In genomic region chr16:14056734-14057133, GRCm38 (mm10) we compare ENCODE assay signal across 24 mouse cellular contexts.
A peak's percentile ranks its signal among the peaks of the same experiment; 100 is the strongest.
DNase-seq lines count a peak whose midpoint lies in the region; ATAC-seq lines count a peak whose summit lies in the region.
"Had no signal": no experiment of that assay in that cellular context is flagged by ENCODE, and none has a peak within 500 bp of the region (broad histone marks: within the 10 kb centered on the region; RNA-seq: fewer than 3 reads in every experiment).

No protein-coding gene starts in this region.

- no peak overlapping the region for H3K4me3 ChIP-seq in forebrain, embryonic 10.5 days
- no peak overlapping the region for H3K4me3 ChIP-seq in forebrain, embryonic 14.5 days (ENCODE audit: low read depth, low read length)
- H3K4me3 ChIP-seq: embryonic facial prominence, embryonic 10.5 days; embryonic facial prominence, embryonic 13.5 days; erythroblast, embryonic 14.5 days; forebrain, embryonic 13.5 days; hindbrain, embryonic 12.5 days; hindbrain, embryonic 15.5 days had no signal

- no peaks in the 10 kb centered on the region for H3K36me3 ChIP-seq in forebrain, embryonic 10.5 days (replicated peaks)
- H3K36me3 ChIP-seq in forebrain, embryonic 14.5 days (ENCODE audit: control insufficient read depth, insufficient read depth, low read length): 0 out of 2 replicates have a peak, but pooled peaks cover 3% of the 10 kb centered on the region
- H3K36me3 ChIP-seq: embryonic facial prominence, embryonic 10.5 days; embryonic facial prominence, embryonic 13.5 days; hindbrain, embryonic 12.5 days; hindbrain, embryonic 15.5 days had no signal

- intact Hi-C loops in left cerebral cortex, postnatal 36 days (cut with DNase I): no loop called here

- no peak for ATAC-seq in forebrain, embryonic 14.5 days
- ATAC-seq: activated CD4-positive, CD25-positive, alpha-beta regulatory T cell, adult 4 months; forebrain, embryonic 13.5 days; forebrain, postnatal 0 days had no signal

- H3K4me1 ChIP-seq in forebrain, embryonic 10.5 days: peaks cover 44% of the 10 kb centered on the region
- peaks cover 11% of the 10 kb centered on the region; the same call in 1 of the 2 replicates for H3K4me1 ChIP-seq in forebrain, embryonic 14.5 days (ENCODE audit: control insufficient read depth, insufficient read depth, low read length)
- H3K4me1 ChIP-seq: embryonic facial prominence, embryonic 13.5 days; hindbrain, embryonic 12.5 days; hindbrain, embryonic 15.5 days had no signal

- H3K27me3 ChIP-seq in forebrain, embryonic 10.5 days (ENCODE audit: poor library complexity, severe bottlenecking): peaks cover 8% of the 10 kb centered on the region; the same call in 1 of the 2 replicates
- H3K27me3 ChIP-seq in forebrain, embryonic 14.5 days (replicated peaks; ENCODE audit: control insufficient read depth, insufficient read depth, low read length): no peaks in the 10 kb centered on the region
- H3K27me3 ChIP-seq: embryonic facial prominence, embryonic 13.5 days; forebrain, embryonic 13.5 days; hindbrain, embryonic 12.5 days; hindbrain, embryonic 15.5 days had no signal

- no peak for DNase-seq in forebrain, embryonic 10.5 days (ENCODE audit: extremely low spot score, low spot score)
- no peak for DNase-seq in forebrain, embryonic 14.5 days (ENCODE audit: low spot score)
- DNase-seq in heart, adult 11 months: peak; percentile 29
- DNase-seq in heart, adult 18-20 months: no peak
- peak; percentile 32 to 40 for DNase-seq in left cerebral cortex, adult 9 months (ENCODE audit: low spot score in 2 of 2)
- DNase-seq in left cerebral cortex, postnatal 36 days (ENCODE audit: low spot score in 2 of 2): no peak
- DNase-seq in telencephalon, adult 2 months (ENCODE audit: low read depth, low spot score): peak; percentile 50
- DNase-seq in cerebellum, adult 9-11 months: no peak
- DNase-seq: adrenal gland, adult 8-10 months; adrenal gland, postnatal 25 days; cerebellum, adult 18-20 months; cerebellum, adult 9-10 months; cerebellum, postnatal 25 days; embryo, embryonic 11 days; forebrain, postnatal 0 days; gastrocnemius, postnatal 25 days had no signal

- H3K9ac ChIP-seq in forebrain, embryonic 14.5 days (ENCODE audit: low read length): no peak overlapping the region
- H3K9ac ChIP-seq: embryonic facial prominence, embryonic 13.5 days; forebrain, embryonic 13.5 days; forebrain, postnatal 0 days; hindbrain, embryonic 12.5 days; hindbrain, embryonic 15.5 days had no signal

- 86% methylated on average over 4 of the region's 4 CpGs for WGBS in forebrain, embryonic 10.5 days
- 84% methylated on average over 4 of the region's 4 CpGs for whole genome bisulfite sequencing in forebrain, embryonic 14.5 days

- peak overlapping the region; percentile 85 for H3K27ac ChIP-seq in forebrain, embryonic 10.5 days
- H3K27ac ChIP-seq in forebrain, embryonic 14.5 days (ENCODE audit: low read depth, low read length): no peak overlapping the region
- H3K27ac ChIP-seq: embryonic facial prominence, embryonic 10.5 days; embryonic facial prominence, embryonic 13.5 days; forebrain, embryonic 13.5 days; hindbrain, embryonic 12.5 days; hindbrain, embryonic 15.5 days had no signal

- no peak overlapping the region for H3K4me2 ChIP-seq in forebrain, embryonic 14.5 days (ENCODE audit: low read length)
- H3K4me2 ChIP-seq: embryonic facial prominence, embryonic 13.5 days; forebrain, embryonic 13.5 days; heart, embryonic 11.5 days; hindbrain, embryonic 12.5 days; hindbrain, embryonic 15.5 days had no signal

- no peaks in the 10 kb centered on the region for H3K9me3 ChIP-seq in forebrain, embryonic 10.5 days
- no peaks in the 10 kb centered on the region for H3K9me3 ChIP-seq in forebrain, embryonic 14.5 days (replicated peaks; ENCODE audit: control insufficient read depth, low read length)
- H3K9me3 ChIP-seq: embryonic facial prominence, embryonic 10.5 days; embryonic facial prominence, embryonic 13.5 days; forebrain, embryonic 13.5 days; hindbrain, embryonic 12.5 days; hindbrain, embryonic 15.5 days had no signal

Comparison
In these comparisons a context has a peak if more than half of its experiments do, and no peak if none do; other contexts are left out.
1. DNase-seq: peak in heart, adult 11 months (single experiment), left cerebral cortex, adult 9 months (2 of 2) and telencephalon, adult 2 months (single experiment); none in forebrain, embryonic 10.5 days (single experiment), forebrain, embryonic 14.5 days (single experiment), heart, adult 18-20 months (0 of 2), left cerebral cortex, postnatal 36 days (0 of 2) and cerebellum, adult 9-11 months (single experiment).